Mouse (Mus musculus) lung, adult 2 months (tissue): ENCODE measurements around the gene Babam2. TPM values are rescaled to one million over a fixed set of nuclear protein-coding genes. Genes with fewer than 3 reads are reported as not detected.
A peak's percentile ranks its signal among the peaks of the same experiment; 100 is the strongest.

ENCODE experiments used
- DNase-seq: peaks from one replicate; pipeline ENCODE4 v3.0.0; 2022
- H3K4me1 ChIP-seq: fragments of 200-500 bp; 2 replicates; pipeline ENCODE4 v1.6.1; 2011; ENCODE audit warnings: low read length; ENCODE audit not compliant: control insufficient read depth, insufficient read depth
- H3K4me3 ChIP-seq: fragments of 200-500 bp; replicated peaks from 2 replicates; pipeline ENCODE3; 2011; ENCODE audit warnings: low read depth, mild to moderate bottlenecking, control low read depth, low read length; ENCODE audit errors: extremely low read depth
- CTCF ChIP-seq: fragments of 200-500 bp; IDR thresholded peaks from 2 replicates; pipeline ENCODE4 v1.5.1; 2011; ENCODE audit warnings: mild to moderate bottlenecking, low read length, control low read depth; ENCODE audit not compliant: insufficient read depth
- POLR2A ChIP-seq: fragments of 200-500 bp; IDR thresholded peaks from 2 replicates; pipeline ENCODE4 v1.6.1; 2011; ENCODE audit warnings: low read depth, mild to moderate bottlenecking, control low read depth, low read length, borderline replicate concordance; ENCODE audit errors: extremely low read depth
- WGBS: fragments of 180-500 bp; shearing (Covaris S2); methylation state at CpG from one replicate; pipeline ENCODE4 v1.1.7; 2018; 5-methylcytosine and 5-hydroxymethylcytosine counted together
- polyA plus RNA-seq: library from polyadenylated mRNA; depleted of rRNA; stranded (reverse); fragments of >200 nt; gene quantifications from 2 replicates; pipeline ENCODE4 v1.2.3, GENCODE M21; 2012

The Babam2 gene
- polyA plus RNA-seq, 1 experiment: 23.6 TPM

DNA sequence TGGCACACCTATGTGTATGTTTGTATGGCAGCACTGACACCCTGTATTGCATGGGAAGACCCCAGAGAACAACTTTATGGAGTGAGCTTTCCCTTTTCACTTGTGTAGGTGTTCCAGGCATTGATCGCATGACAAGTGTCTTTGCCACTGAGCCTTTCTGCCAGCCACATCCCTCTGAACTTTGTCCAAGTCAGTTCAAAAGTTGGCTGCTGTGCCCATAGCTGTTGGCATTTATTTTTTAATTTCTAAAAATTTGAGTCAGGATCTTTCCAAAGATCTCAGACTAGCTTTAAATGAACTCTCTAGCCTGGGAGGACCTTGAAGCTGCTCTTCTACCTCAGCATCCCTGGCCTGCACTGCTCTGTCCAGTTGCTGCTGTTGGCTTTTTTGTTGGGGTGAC is 44.4 kb downstream of the Babam2 start:
- Histone ChIP-seq H3K4me3 (no peak overlapping the region), H3K4me1 (no peaks in the 10 kb centered on the region)
- no peak for DNase-seq
- WGBS: 89% methylated on average over 1 of the region's 1 CpGs
- TF ChIP-seq POLR2A: no peak
- no peak for TF ChIP-seq CTCF

DNA sequence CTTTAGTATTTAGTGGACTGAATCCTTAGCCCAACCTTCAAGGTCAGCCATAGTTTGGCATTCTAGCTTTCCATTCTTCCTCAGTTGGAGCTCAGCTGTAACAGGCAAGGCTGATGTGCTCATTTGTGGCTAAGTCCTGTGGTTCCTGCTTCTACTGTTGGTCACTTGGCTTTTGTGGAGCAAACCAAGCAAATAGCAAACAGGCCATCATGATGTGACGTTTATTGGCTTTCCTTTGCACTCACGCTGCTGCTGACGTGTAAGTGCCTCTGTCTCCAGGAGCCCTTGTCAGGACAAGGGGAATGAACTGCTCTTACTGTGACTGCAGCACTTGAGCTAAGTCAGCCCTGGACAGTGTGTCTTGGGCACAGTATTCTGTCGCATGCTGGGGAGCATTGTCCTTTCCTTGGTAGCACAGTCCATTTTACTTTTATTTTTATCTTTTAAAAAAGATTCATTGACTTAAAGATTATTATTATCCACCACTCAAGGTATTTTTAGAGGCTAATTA is 45.1 kb downstream of the Babam2 start:
- Histone ChIP-seq H3K4me3 (no peak overlapping the region), H3K4me1 (no peaks in the 10 kb centered on the region)
- no peak for DNase-seq
- TF ChIP-seq POLR2A: no peak
- WGBS: 60% methylated on average over 4 of the region's 4 CpGs

GRCm38 (mm10) chr5:31749401-31749800 is 51.9 kb downstream of the Babam2 start:
- no peaks in the 10 kb centered on the region for H3K4me1 ChIP-seq

DNA sequence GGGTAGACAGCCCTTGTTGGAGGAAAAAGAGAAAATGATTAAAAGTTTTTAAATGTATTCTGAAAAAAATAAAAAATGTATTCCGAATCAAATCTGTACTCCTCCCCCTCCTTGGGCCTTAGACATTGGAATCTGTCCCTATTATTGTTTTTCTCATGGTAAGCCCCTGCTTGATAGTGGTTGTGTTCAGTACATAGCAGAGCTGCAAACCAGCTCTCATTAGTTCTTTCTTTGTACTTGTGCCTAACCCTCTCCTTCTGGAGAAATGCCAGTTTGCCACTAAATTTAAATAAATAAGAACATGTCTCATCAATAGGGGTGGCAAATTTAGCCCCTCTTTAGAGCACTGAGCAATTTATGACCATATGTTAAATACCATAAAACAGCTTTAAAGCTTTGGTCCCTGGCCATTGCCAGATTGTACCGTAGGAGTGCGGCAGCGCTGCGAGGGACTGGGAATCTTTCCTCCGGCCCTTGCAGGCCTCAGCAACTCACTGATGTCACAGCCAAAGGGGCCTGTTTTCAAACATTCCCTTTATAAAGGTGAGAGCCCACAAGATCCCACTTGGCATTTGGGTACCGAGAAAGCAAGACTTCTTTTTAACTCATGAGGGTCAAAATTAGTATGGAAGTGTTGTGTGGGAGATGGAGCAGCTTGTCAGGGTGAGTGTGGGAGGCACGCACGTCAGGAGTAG is 52.9 kb downstream of the Babam2 start:
- H3K4me1 ChIP-seq: no peaks in the 10 kb centered on the region
- no peak for DNase-seq
- no peak for TF ChIP-seq POLR2A
- no peak for TF ChIP-seq CTCF
- H3K4me3 ChIP-seq: no peak overlapping the region
- WGBS: 90% methylated on average over 9 of the region's 9 CpGs

More at GRCm38 (mm10) chr5:31749401-31749800, 51.9 kb downstream of the Babam2 start:
- TF ChIP-seq POLR2A (no peak), CTCF (no peak)
- no peak overlapping the region for H3K4me3 ChIP-seq
- DNase-seq: no peak

- WGBS: 75% methylated on average over 4 of the region's 4 CpGs
- DNase-seq: no peak
- H3K4me1 ChIP-seq: no peaks in the 10 kb centered on the region
- no peak overlapping the region for H3K4me3 ChIP-seq
- TF ChIP-seq POLR2A (no peak), CTCF (no peak)
These were observed 53.5 kb downstream of the Babam2 start for GRCm38 (mm10) chr5:31750955-31751354.

GRCm38 (mm10) chr5:31754634-31755033 is 57.1 kb downstream of the Babam2 start:
- 95% methylated on average over 1 of the region's 1 CpGs for WGBS
- no peak for DNase-seq
- Histone ChIP-seq H3K4me1 (no peaks in the 10 kb centered on the region), H3K4me3 (no peak overlapping the region)
- TF ChIP-seq POLR2A (no peak), CTCF (no peak)

GRCm38 (mm10) chr5:31755255-31755654 is 57.8 kb downstream of the Babam2 start:
- Histone ChIP-seq H3K4me3 (no peak overlapping the region), H3K4me1 (no peaks in the 10 kb centered on the region)
- peak; percentile 36 for DNase-seq
- TF ChIP-seq CTCF: no peak
- TF ChIP-seq POLR2A: no peak
- WGBS: 61% methylated on average over 3 of the region's 3 CpGs

DNA sequence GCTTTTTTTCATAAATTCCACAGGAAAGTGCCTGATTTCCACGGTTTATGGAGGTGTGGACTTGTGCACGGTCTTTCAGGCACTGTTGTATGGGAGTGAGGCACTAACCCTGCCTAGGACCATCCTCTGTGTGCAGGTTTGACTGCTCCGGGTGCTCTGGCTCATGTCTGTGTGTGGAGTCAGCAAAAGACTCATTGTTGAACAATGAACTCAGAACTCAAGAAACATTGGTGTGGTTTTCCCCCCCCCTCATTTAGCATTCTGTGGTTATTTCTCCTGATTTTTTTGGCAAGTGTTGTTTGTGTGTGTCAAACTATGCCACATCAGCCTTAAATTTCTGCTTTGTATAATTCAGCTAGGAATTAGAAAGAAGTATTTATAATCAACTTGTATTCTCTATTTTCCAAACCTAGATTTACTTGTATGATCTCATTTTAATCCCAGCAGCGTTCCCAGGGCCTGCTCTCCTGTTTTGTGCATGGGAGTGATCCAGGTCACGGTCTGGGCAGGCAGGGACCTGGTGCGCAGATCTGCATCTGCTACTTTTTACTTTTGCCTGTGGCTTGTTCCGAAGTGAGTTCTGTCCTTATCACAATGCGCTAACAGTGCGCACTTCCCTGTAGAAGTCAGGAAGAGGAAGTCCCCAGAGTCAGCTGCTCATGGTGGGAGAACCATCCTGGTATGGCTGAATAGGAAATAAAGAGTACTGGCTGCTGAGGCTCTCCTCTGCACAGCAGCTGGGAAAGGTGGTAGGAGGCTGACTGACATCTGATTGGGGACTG is 61.0 kb downstream of the Babam2 start:
- 88% methylated on average over 9 of the region's 9 CpGs for WGBS
- TF ChIP-seq CTCF (no peak), POLR2A (no peak)
- no peak for DNase-seq
- H3K4me3 ChIP-seq: no peak overlapping the region
- no peaks in the 10 kb centered on the region for H3K4me1 ChIP-seq

DNA sequence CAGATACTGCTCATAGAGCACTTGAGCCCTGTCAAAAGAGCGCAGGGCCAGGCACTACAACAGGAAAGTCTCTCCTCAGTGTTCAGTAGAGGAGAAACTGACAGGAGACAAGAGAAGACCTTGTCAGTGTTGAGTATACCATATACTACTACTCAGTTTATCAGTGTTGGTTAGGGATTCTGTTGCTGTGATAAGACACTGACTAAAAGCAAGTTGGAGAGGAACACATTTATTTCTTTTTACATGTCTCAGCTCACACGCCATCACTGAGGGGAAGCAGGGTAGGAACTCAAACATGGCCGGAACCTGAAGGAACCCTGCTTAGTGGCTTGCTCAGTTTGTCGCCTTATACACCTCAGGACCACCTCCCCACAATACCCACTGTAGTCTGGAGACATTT is 64.4 kb downstream of the Babam2 start:
- TF ChIP-seq CTCF: no peak
- TF ChIP-seq POLR2A: no peak
- Histone ChIP-seq H3K4me3 (no peak overlapping the region), H3K4me1 (peaks cover 5% of the 10 kb centered on the region)
- no peak for DNase-seq
- 97% methylated on average over 4 of the region's 4 CpGs for WGBS

- no peak overlapping the region for H3K4me3 ChIP-seq
- peaks cover 8% of the 10 kb centered on the region for H3K4me1 ChIP-seq
- no peak for TF ChIP-seq CTCF
- DNase-seq: no peak
- WGBS: 79% methylated on average over 1 of the region's 1 CpGs
These were observed 65.3 kb downstream of the Babam2 start for GRCm38 (mm10) chr5:31762773-31763172.
